Mouse (Mus musculus) right cerebral cortex, adult 18-20 months (tissue): ENCODE data around the gene Mfsd4b4.
"Not testable (repeated sequence)": the region's sequence is repeated elsewhere in the genome, so short reads cannot be mapped to it uniquely, and the experiment has no call there.

Experiments
- DNase-seq: peaks from one replicate; pipeline ENCODE4 v3.0.0; 2022; ENCODE audit warnings: mixed read lengths

The Mfsd4b4 gene

DNA sequence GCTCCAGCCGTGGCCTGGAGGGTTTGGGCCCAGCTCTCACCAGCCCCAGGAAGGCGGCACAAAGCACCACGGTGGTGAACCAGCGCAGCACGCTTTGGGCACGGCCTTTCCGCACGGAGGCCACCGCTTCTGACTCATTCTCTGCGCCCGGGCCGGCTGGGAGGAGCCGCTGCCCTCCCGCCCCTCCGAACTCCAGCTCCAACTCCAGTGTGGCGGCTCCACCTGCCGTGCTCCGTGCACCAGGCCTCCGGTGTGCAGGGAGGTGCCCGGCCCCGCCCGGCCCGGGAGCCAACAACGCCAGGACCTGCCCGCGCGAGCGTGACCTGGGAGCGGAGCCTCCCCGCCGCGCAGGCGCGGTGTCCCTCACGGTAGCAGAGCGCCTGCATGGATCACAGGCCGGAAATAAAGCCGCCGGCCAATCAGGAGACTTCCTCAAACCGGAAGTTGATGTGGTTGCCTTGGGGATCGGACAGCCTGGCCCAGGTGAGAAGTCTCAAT lies at the start of gene Mfsd4b4:
Gene Mfsd4b4, minus strand, starts transcription at position 365 of the 498 bp plus-strand sequence.
- DNase-seq: peak; percentile 92

DNA sequence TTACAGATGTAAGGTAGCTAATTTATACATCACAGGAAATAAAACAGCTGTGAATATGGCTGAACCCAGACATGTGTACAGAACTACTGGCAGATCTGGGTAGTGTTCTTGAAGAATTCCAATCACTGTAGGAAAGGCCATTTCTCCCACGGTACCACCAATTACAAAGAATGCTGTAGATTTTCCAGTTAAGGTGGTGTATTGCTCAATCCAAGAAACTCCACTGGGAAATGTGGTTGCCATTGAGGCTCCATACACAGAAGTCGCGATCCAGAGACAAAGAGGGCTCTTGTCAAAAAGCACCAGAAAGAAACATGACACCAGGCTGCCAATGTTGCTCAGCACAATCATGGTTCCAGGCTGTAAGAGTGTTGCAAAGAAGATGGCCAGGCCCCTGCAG lies 48.2 kb upstream of the Mfsd4b4 start:
- not testable (repeated sequence) for DNase-seq

DNA sequence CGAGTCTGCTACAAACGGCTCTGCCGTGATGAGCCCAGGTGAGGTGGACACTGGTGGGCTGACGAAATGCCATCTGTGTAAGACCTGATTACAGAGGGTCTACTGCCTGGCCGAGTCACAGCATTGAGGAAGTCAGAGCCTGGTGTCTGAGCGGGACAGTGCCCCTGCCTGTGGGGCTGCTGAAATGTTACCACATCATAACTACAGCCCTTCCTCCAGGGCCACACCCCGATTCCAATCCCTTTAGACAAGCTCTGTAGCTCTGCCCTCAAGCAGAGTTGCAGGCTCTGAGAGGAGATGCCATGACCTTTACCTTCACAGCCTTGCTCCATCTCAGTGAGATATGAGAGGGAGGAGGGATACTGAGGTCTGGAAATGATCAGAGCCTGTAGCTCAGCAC lies 37.5 kb upstream of the Mfsd4b4 start:
- no peak for DNase-seq

DNA sequence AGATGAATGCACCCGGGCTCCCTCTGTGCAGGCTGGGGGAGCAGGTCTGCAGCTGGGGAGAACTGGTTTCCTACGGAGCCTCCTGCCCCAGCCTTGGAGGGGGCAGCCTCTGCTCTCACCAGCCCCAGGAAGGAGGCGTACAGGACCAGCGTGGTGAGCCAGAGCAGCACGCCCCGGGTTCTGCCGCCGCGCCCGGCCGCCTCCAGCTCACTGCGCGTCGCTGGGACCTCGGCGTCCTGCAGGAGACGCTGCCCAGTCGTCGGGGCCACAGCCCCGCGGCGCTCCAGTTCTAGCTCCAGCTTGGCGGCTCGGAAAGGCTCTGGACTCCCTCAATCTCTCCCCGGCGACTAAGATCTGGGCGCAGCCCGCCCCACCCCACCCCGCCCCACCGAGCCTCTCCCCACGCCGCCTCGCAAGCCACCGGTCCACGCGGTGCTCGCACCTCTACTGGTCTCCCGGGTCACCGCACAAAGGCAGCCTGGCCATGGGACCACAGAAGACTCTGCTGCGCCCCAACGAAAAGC lies 27.6 kb upstream of the Mfsd4b4 start, which contains the start of gene Mfsd4b2:
Gene Mfsd4b2, minus strand, starts transcription at position 308 of the 524 bp plus-strand sequence.
- DNase-seq: no peak

DNA sequence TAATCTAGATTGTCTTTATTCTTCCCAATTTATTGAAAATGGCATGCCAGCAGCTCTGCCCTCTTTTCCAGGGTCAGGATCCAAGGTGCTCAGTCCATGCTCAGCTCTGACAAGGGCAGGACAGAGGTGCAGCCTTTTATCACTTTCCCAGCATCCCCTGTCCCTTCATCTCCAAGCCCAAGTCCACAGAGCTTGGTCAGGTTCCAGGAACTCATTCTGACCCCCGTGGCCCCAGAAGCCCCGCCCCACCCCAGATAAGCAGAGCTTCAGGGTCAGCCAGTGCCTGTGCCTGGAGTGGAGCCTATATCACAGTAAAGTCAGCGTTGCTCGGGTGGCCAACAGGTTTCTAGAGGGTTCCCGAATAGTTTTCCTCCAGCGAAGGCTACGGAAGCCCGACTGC lies 25.5 kb upstream of the Mfsd4b4 start:
- not testable (repeated sequence) for DNase-seq

DNA sequence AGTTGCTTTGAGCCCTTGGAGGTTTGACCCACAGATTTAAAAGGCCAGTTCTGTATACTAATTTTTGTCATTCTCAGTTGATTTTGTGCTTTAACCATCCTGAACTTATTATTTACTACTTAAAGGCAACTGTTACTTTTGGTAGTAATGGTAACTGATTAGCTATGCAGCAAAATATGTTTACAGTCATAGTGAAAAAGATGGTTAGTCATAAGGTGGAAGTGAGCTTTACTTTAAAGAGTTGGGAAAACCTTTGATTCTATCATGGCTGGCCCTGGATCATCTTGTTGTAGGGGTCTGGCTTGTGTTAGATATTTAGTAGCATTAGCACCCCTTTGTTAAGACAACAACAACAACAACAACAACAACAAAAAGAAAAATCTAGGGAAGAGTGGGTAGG lies 13.6 kb upstream of the Mfsd4b4 start:
- DNase-seq: no peak

DNA sequence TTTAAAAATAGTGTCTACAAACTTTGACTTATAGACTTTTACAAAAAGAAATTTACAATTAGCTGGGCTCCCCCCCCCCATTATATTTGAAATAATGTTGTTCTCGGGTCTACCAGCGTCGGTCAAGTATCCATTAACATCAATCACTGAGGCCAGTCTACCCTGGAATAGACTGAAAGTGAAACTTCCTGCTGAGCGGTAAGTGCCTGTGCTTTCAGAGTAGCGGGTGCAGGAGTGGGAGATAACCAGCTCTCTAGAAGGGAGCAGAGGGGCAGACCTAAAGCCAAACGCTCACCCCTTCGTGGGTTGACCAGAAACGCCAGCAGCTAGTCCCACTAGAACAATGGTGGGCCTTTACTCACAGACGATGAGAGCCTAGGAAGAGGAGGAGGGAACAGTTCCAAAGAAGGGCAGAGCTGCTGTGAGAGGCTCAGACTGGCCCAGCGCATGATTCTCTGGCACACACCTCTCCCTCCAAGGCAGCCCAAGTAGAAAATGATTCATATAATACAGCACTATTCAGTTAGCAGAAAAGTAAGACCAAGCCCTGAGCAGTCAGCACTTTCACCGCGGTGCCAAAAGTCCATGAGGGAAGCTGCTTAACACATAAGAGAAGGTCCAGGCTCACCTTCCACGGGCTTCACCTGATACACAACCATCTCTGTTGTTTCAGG lies 9.9 kb upstream of the Mfsd4b4 start:
- DNase-seq: no peak

DNA sequence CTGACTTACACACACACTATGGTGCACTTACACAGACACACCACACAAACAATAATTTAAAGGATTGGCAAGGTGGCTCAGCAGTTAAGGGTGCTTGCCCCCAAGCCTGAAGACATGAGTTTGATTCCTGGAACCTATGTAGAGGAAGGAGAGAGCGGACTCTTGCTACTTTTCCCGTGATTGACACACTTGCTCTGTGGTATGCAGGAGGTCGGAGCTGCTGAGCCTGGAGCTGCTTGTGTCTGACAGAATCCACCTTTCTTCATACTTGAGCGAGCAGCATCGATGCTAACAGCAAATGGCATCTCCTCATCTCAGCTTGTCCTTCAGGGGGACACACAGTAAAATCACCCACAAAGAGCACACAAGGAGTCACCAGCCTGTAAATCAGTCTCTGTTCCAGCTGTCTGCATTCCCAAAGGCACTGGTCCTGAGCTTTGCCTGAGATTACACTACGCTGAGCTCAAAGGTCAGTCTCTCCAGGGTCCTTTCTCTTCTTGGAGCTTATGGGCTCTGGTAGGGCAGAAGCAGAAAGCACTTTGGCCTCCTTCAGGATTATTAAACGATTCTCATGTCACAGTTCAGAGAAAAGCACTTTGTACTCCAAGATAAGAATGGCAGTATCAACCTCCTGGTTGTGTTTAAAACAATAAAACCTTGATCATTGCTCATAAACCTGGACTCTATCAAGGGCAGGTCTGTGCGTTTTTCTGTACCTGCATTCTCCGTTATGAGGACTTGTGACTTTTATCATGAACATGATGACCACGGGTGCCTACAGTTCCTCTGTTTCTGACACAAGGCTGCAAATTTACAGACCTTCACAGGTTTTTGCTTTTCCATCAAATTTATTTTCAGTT lies 8.0 kb upstream of the Mfsd4b4 start:
- no peak for DNase-seq

DNA sequence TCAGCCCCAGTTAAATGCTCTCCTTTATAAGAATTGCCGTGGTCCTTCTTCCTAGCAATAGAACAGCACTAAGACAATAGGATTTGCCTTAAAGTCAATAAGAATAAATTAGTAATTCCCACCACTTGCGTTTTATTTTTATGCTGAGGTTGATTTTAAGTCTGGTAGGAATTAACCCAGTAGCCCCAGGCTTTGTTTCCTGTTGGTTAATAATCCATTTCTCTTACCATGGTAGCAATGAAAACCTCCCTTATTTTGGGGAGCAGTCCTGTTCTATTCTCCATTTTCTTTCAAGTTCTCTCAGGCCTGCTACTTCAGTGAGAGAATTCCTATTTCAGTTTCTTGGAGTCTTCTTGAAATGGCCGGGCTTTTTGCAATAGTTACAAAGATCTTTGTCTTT lies 5.2 kb upstream of the Mfsd4b4 start:
- no peak for DNase-seq

DNA sequence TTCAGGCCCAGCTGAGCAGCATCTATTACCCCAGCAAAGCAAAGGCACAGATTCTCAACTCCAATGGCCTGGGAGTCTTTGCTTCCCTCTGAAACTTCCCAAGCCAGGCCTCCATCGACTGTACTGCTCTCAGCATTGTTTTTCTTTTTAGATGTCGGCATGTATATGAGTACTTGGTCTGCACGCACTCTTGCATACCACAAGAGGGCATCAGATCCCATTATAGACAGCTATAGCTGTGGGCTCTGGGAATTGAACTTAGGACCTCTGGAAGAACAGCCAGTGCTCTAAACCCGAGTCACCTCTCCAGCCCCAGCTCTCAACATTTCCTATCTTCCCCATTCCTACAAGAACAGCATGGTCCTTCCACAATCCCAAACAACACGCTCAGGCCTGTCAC lies 2.5 kb downstream of the Mfsd4b4 start:
- DNase-seq: no peak

DNA sequence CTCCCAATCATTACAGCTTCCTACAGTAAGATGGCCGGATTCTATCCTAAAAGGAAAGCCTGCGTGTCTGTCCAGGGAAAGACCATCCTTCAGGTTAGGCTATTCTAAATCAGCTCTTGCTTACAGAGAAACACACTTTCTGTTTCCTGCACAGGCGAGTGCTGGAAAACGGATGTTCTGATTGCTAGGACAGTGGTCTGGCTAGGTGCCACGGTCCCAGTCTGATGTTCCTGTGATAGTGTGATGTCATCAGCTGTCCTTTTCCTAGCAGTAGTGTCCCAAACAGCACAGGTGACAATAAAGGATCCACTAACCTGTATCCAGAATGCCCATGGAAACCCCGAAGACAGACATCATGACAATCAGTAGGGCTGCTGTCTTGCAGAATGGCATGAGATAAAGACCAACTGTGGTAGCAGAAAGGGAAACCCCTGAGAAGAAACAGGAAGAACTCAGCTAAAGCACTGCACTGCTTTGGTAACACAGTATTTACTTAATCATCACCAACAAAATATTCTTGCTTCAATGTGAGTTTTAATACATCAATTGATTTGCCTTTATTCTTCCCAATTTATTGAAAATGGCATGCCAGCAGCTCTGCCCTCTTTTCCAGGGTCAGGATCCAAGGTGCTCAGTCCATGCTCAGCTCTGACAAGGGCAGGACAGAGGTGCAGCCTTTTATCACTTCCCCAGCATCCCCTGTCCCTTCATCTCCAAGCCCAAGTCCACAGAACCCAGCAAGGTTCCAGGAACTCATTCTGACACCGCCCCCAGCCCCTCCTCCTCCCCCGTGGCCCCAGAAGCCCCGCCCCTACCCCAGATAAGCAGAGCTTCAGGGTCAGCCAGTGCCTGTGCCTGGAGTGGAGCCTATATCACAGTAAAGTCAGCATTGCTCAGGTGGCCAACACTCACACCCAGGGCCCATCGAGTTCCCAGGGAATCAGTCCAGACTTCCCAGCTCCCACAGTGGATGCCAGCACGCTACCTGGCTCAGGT lies 5.0 kb downstream of the Mfsd4b4 start:
- no peak for DNase-seq

DNA sequence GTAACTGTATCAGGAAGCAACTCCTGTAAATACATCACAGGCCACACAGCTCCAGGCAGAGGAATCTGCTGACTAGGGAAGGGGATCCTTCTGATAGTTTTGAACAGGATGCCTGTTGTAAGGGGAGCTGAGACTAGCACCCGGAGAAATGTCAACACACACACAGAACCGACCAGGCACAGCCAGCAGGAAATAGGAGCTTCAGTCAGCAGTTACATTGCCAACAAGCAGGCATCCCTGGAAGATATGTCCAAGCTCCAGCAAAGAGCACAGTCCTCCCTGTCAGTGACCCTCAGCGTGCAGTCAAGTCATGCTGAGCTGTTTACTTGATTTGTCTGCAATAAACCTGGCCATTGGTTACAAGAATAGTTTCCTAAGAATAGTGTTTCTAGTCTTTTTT lies 10.4 kb downstream of the Mfsd4b4 start:
- no peak for DNase-seq

DNA sequence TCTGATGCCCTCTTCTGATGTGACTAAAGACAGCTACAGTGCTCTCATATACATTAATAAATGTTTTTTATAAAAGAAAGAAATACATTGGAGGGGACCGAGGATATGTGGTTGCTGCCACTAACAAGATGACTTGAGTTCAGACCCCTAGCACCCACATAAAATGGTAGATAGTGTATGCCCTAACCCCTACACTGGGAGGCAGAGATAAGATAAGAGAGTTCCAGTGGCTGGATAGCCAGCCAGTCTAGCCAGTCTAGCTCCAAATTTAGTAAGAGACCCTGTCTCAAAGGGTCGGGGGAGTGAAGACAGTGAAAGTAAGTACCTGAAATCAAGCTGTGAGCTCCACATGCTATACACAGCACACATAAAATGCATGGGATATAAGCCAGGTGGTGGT lies 33.5 kb downstream of the Mfsd4b4 start:
- no peak for DNase-seq

DNA sequence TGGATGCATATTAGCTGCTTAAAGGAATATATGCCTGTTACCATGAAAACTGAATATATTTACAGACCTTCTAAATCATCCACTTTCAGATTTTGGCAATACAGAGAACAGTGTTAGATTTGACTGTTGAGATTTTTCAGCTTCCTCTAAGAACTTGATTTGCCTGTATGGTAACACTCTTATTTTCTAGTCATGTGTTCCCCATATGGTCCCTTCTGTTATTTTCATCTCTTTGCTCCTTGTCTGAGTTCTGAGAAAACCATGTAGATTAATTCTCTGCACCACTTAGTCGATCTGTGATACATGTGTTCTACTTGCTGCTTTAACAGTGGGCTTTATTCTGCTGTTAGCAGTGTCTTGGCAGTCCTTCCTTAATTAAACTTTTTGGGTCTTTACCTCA lies 56.4 kb downstream of the Mfsd4b4 start:
- no peak for DNase-seq
